Mouse (Mus musculus) thymus, postnatal 36 days (tissue): ENCODE measurements around the gene Vmn2r83.

Source experiments
- DNase-seq, 2 experiments: peaks; one replicate each; pipeline ENCODE4 v3.0.0; 2022; ENCODE audit warnings: mixed read lengths in 2 of 2

Gene Vmn2r83

DNA sequence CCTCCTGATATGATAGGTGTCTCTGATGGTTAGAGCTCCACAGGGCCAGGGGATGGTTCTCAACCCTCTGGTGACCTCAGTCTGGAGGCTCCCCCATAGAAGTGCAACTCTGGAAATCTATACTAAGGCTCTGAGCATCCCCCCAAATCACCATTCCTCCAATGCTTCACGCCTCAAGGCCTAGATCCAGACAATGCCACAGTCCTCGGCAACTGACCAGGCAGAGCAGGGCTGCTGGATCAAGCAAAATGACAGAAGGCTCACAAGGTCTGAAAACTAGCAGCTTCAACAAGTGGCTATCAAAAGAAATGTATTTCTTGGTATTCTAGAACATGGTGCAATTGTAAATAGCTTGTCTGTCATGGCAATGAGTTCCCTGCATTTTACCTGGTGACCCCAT, 69.2 kb downstream of the Vmn2r83 start:
- DNase-seq = peak in 1 of 2 experiments; percentile 0

- DNase-seq = peak in 1 of 2 experiments; percentile 1
Measured at GRCm38 (mm10) chr10:79538323-79538722, 69.8 kb downstream of the Vmn2r83 start.

DNA sequence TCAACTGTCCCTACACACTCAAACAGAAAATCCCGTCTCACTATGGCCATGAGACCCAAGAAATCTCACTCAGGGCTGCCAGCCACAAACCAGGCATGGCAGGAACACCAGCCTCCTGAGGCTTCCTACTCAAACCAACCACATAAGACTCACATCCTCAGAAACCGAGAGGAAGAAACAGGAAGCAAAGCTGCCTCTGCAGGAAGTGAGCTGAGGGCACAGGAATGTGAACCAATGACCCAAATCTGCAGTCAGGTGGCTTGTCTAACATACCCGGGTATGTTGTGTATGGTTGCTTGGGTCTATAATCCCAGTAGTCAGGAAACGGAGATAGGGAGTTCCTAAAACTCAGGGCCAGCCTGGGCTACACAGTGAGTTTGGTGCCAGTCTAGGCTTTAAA, 70.3 kb downstream of the Vmn2r83 start:
- DNase-seq = peak in 1 of 2 experiments; percentile 4

DNA sequence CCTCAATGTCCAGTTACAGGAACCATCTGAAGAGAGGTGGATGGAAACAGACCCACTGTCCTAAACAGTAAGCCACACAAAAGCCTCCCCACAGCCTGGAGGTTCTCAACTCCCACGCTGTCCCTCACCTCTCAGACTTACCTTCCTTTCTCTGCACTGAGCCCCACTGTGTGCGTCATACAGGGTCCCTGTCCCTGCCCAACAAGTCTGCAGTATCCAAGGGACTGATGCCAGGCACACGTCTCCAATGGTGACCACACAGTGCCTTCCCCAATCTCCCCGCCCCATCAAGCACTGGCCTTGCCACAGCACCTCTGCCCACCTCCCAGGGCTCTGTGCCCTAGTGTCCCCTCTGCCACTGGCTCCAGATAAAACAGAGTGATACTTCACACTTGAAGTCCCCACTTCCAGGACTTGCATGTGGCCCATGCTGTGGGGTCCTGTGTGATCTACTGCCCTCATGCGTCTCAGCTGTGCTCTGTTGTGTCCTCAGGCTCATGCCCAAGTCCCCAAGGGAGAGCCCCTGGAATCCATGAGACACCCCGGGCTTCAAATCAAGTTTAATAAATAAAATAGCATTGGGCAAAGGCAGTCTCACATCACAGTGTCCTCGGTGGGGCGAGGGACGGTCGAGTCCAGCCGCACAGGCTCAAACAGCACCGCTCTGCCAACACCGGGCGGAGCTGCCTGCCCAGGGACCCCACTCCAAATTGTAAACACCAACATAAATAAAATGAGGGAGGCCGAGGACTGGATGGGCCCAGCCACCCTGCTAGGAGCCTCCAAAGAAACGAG, 71.4 kb downstream of the Vmn2r83 start:
- peak; percentile 1 to 3 for DNase-seq

- peak; percentile 0 to 3 for DNase-seq
Measured at GRCm38 (mm10) chr10:79540746-79541145, 72.2 kb downstream of the Vmn2r83 start.

- peak in 1 of 2 experiments; percentile 1 for DNase-seq
Measured at GRCm38 (mm10) chr10:79541522-79541921, 73.0 kb downstream of the Vmn2r83 start.

DNA sequence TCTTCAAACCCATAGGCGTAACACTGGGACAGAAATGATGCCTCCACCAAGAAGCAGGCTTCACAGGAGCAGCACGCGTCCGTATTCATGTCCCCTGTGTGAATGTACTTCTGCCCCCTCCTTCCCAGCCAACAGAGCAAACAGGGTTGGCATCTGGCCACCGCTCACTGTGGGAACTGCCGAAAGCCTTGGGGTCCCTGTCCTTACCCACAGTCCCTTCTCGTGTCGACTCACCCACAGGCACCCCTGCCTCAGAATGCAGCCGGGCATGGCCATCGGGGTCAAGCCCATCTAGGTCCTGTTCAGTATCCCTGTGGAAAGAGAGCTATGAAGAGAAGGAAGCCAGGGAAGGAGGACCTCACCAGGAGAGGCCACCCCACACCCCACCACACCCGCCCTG, 73.6 kb downstream of the Vmn2r83 start:
- DNase-seq = peak; percentile 0 to 2
